Mouse (Mus musculus) CH12.LX (cell line): ENCODE results near the gene Gpr45. TPM values are rescaled to one million over a fixed set of nuclear protein-coding genes. Genes with fewer than 3 reads are reported as not detected.
"Not testable (repeated sequence)": the region's sequence is repeated elsewhere in the genome, so short reads cannot be mapped to it uniquely, and the experiment has no call there.

Source experiments
- DNase-seq: peaks from one replicate; pipeline ENCODE4 v3.0.0-alpha.2; 2013; ENCODE audit errors: extremely low read depth
- H3K27ac ChIP-seq: 2 replicates; pipeline ENCODE4 v1.5.1; 2012; ENCODE audit warnings: low read depth, mild to moderate bottlenecking, control low read depth, moderate library complexity; ENCODE audit not compliant: insufficient read depth
- H3K27me3 ChIP-seq: replicated peaks from 2 replicates; pipeline ENCODE3; 2012; ENCODE audit warnings: inconsistent platforms
- H3K36me3 ChIP-seq, 2 experiments: replicated peaks in 1 of 2; 2 replicates each; pipeline versions ENCODE3 to v1.6.1; 2012; ENCODE audit warnings: inconsistent platforms in 1 of 2, low read length in 1 of 2, mild to moderate bottlenecking in 1 of 2, mixed read lengths in 1 of 2, moderate library complexity in 1 of 2; ENCODE audit not compliant: control insufficient read depth in 1 of 2, insufficient read depth in 1 of 2
- H3K4me1 ChIP-seq, 2 experiments: 2 replicates each; pipeline ENCODE4 v1.6.1; 2012; ENCODE audit warnings: inconsistent platforms in 1 of 2, moderate library complexity in 1 of 2; ENCODE audit not compliant: insufficient read depth in 2 of 2, control insufficient read depth in 1 of 2
- H3K4me2 ChIP-seq: 2 replicates; pipeline ENCODE4 v1.6.1; 2012; ENCODE audit warnings: low read depth, mild to moderate bottlenecking, control low read depth; ENCODE audit not compliant: poor library complexity, insufficient read depth, severe bottlenecking
- H3K4me3 ChIP-seq, 3 experiments: fragments of 150-350 bp in 1 of 3; sonication (generic) in 1 of 3; replicated peaks in 1 of 3; 2 replicates each; pipeline versions ENCODE3 to v1.5.1; 2011 to 2012; ENCODE audit warnings: low read depth in 2 of 3, low read length in 2 of 3, mild to moderate bottlenecking in 2 of 3, moderate library complexity in 2 of 3, control low read depth in 1 of 3, improper control_type of control experiment in 1 of 3, inconsistent platforms in 1 of 3, mixed read lengths in 1 of 3; ENCODE audit not compliant: poor library complexity in 1 of 3
- H3K79me2 ChIP-seq: replicated peaks from 2 replicates; pipeline ENCODE4 v1.6.1; 2012; ENCODE audit warnings: mild to moderate bottlenecking, moderate library complexity; ENCODE audit not compliant: control insufficient read depth, poor library complexity, insufficient read depth, severe bottlenecking; ENCODE audit errors: extremely low read depth
- H3K9ac ChIP-seq: 2 replicates; pipeline ENCODE4 v1.6.1; 2012; ENCODE audit warnings: low read depth, mild to moderate bottlenecking, control low read depth, moderate library complexity; ENCODE audit not compliant: insufficient read depth
- H3K9me3 ChIP-seq: replicated peaks from 2 replicates; pipeline ENCODE3; 2012; ENCODE audit warnings: low read length, inconsistent platforms, mixed read lengths
- CTCF ChIP-seq, 2 experiments: IDR thresholded peaks in 1 of 2; conservative IDR thresholded peaks in 1 of 2; 2 replicates each; pipeline ENCODE4 v1.5.1; 2011 to 2012; ENCODE audit warnings: low read depth in 2 of 2, low read length in 2 of 2, improper control_type of control experiment in 1 of 2, inconsistent platforms in 1 of 2, mild to moderate bottlenecking in 1 of 2, moderate library complexity in 1 of 2
- E2F4 ChIP-seq: IDR thresholded peaks from 2 replicates; pipeline ENCODE4 v1.6.1; 2011; ENCODE audit warnings: low read depth, low read length, improper control_type of control experiment; ENCODE audit not compliant: insufficient replicate concordance
- EP300 ChIP-seq: IDR thresholded peaks from 2 replicates; pipeline ENCODE4 v1.6.1; 2011; ENCODE audit warnings: low read length, improper control_type of control experiment
- ETS1 ChIP-seq: conservative IDR thresholded peaks from 2 replicates; pipeline ENCODE4 v1.6.1; 2012; ENCODE audit warnings: low read depth, mild to moderate bottlenecking, inconsistent platforms, low read length, improper control_type of control experiment, moderate library complexity
- GABPA ChIP-seq: IDR thresholded peaks from 2 replicates; pipeline ENCODE4 v1.6.1; 2012; ENCODE audit warnings: low read depth, low read length, improper control_type of control experiment, inconsistent platforms; ENCODE audit not compliant: insufficient replicate concordance
- JUN ChIP-seq: IDR thresholded peaks from 2 replicates; pipeline ENCODE4 v1.6.1; 2011; ENCODE audit warnings: low read depth, mild to moderate bottlenecking, low read length, improper control_type of control experiment, moderate library complexity; ENCODE audit not compliant: insufficient read depth
- JUND ChIP-seq: conservative IDR thresholded peaks from 2 replicates; pipeline ENCODE4 v1.6.1; 2011; ENCODE audit warnings: low read depth, low read length, improper control_type of control experiment
- KAT2A ChIP-seq: IDR thresholded peaks from 2 replicates; pipeline ENCODE4 v1.6.1; 2012; ENCODE audit warnings: low read length, improper control_type of control experiment, inconsistent platforms; ENCODE audit not compliant: insufficient replicate concordance
- MAZ ChIP-seq: IDR thresholded peaks from 2 replicates; pipeline ENCODE4 v1.6.1; 2012; ENCODE audit warnings: low read depth, mild to moderate bottlenecking, inconsistent platforms, low read length, improper control_type of control experiment, moderate library complexity
- MXI1 ChIP-seq: IDR thresholded peaks from 2 replicates; pipeline ENCODE4 v1.6.1; 2011; ENCODE audit warnings: mild to moderate bottlenecking, low read depth, low read length, improper control_type of control experiment
- MYC ChIP-seq: IDR thresholded peaks from 2 replicates; pipeline ENCODE4 v1.6.1; 2011; ENCODE audit warnings: low read depth, mild to moderate bottlenecking, improper control_type of control experiment, low read length
- RAD21 ChIP-seq: IDR thresholded peaks from 2 replicates; pipeline ENCODE4 v1.6.1; 2011; ENCODE audit warnings: low read depth, mild to moderate bottlenecking, low read length, improper control_type of control experiment, moderate library complexity
- SMC3 ChIP-seq: IDR thresholded peaks from 2 replicates; pipeline ENCODE4 v1.6.1; 2011; ENCODE audit warnings: low read depth, low read length, improper control_type of control experiment
- TBP ChIP-seq: conservative IDR thresholded peaks from 2 replicates; pipeline ENCODE4 v1.6.1; 2011; ENCODE audit warnings: low read depth, low read length, improper control_type of control experiment
- TCF12 ChIP-seq: IDR thresholded peaks from 2 replicates; pipeline ENCODE4 v1.6.1; 2014; ENCODE audit warnings: low read depth, mild to moderate bottlenecking, inconsistent platforms, low read length, improper control_type of control experiment
- USF1 ChIP-seq: IDR thresholded peaks from 2 replicates; pipeline ENCODE4 v1.6.1; 2014; ENCODE audit warnings: low read depth, mild to moderate bottlenecking, inconsistent platforms, low read length, improper control_type of control experiment
- USF2 ChIP-seq: conservative IDR thresholded peaks from 2 replicates; pipeline ENCODE4 v1.6.1; 2011; ENCODE audit warnings: low read depth, low read length, improper control_type of control experiment
- ZKSCAN1 ChIP-seq: IDR thresholded peaks from 2 replicates; pipeline ENCODE4 v1.6.1; 2012; ENCODE audit warnings: low read depth, inconsistent platforms, low read length, improper control_type of control experiment, borderline replicate concordance
- ZMIZ1 ChIP-seq: IDR thresholded peaks from 2 replicates; pipeline ENCODE4 v1.6.1; 2012; ENCODE audit warnings: low read depth, mild to moderate bottlenecking, inconsistent platforms, low read length, improper control_type of control experiment
- dilution Hi-C: fragments of 300-500 bp; cut with MboI; formaldehyde crosslinking; loops from 2 replicates; pipeline ENCODE4 v1.14.3; 2020; ENCODE audit warnings: low sequenced_read_pairs; ENCODE audit not compliant: extremely low pct_unique_long_range_greater_than_20kb, extremely low pct_ligation_motif_present
- in situ Hi-C: fragments of 300-500 bp; cut with MboI; formaldehyde crosslinking; loops from 3 replicates; pipeline ENCODE4 v1.14.3; 2019; ENCODE audit warnings: low sequenced_read_pairs, low pct_ligation_motif_present, low pct_unique_long_range_greater_than_20kb, mixed read lengths
- polyA plus RNA-seq: library from polyadenylated mRNA; unstranded; fragments of >175 nt; gene quantifications from 2 replicates; pipeline ENCODE4 v1.2.1, GENCODE M21; 2012; ENCODE audit warnings: low read depth; ENCODE audit not compliant: insufficient read length
- total RNA-seq, 2 experiments: library from RNA; depleted of rRNA; stranded (reverse); fragments of 300-350 nt in 1 of 2; fragments of >200 nt in 1 of 2; gene quantifications; 2 replicates each; pipeline ENCODE4 v1.2.3; 2012 to 2014

Gpr45 gene
- total and polyA plus RNA-seq, 3 experiments: not detected

DNA sequence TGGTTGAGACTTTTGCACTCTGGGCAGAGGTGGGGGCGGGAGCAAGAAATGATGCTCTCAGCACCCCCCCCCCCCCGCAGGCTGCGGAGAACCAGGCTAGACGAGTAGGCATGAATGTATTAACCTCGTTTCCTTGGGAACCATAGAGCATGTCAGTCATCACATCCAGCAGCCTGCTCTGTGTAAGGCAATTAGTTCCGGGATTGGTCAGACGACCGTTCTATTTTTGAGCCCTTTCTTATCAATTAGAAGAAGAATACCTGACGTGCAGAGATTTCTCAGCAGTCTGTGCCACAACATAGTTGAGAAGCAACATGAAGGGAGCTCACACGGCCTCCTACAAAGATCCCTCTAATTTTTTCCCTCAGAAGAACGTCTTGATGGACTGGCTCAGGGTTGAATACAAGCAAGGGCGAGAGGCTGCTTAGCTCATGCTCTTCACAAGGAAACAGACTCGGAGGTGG, 53.4 kb downstream of the Gpr45 start:
- H3K4me2 ChIP-seq: no peak overlapping the region
- H3K9me3 ChIP-seq: no peaks in the 10 kb centered on the region
- dilution Hi-C loops: no loop called here
- no peak overlapping the region for H3K9ac ChIP-seq
- H3K36me3 ChIP-seq: no peaks in the 10 kb centered on the region
- H3K4me3 ChIP-seq: no peak overlapping the region
- DNase-seq: no peak
- no peaks in the 10 kb centered on the region for H3K79me2 ChIP-seq
- TF ChIP-seq EP300 (no peak), ZKSCAN1 (no peak), E2F4 (no peak), MXI1 (no peak), TBP (no peak), TCF12 (no peak), MYC (no peak), JUND (no peak), CTCF (conservative IDR thresholded peaks at IDR 0.05 in 1 of 2, IDR thresholded peaks at IDR 0.05 in 1 of 2; ENCODE audit: low read depth in 2 of 2, low read length in 2 of 2) (no peak), USF2 (no peak)
- TF ChIP-seq, all 38 proteins: peak for 0
- Histone ChIP-seq H3K27ac (no peak overlapping the region), H3K4me1 (no peaks in the 10 kb centered on the region), H3K27me3 (no peaks in the 10 kb centered on the region)
- in situ Hi-C loops: no loop called here

DNA sequence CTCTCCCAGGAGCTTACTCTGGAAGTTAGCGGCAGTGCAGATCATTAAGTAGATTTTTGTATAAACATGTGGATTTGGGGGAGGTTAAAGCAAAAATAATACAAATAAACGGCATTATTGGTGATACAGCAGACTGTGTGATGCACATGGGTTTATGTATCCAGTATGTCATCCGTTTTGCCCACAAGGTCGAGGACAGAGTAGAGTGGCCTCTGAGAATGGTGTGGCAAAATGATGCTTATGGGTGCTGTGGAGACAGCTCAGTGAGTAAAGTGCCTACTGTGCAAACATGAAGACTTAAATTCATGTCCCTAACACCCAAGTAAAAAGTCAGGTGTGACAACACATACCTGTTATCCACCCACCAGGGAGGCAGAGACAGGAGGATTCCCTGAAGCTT, 53.9 kb downstream of the Gpr45 start:
- Histone ChIP-seq H3K9me3 (no peaks in the 10 kb centered on the region), H3K4me3 (no peak overlapping the region), H3K79me2 (no peaks in the 10 kb centered on the region), H3K27ac (no peak overlapping the region), H3K36me3 (no peaks in the 10 kb centered on the region), H3K4me1 (no peaks in the 10 kb centered on the region), H3K4me2 (no peak overlapping the region), H3K27me3 (no peaks in the 10 kb centered on the region), H3K9ac (no peak overlapping the region)
- DNase-seq: no peak
- dilution Hi-C loops: no loop called here
- in situ Hi-C loops: no loop called here
- TF ChIP-seq ZMIZ1 (no peak), MAZ (no peak), USF2 (no peak), CTCF (conservative IDR thresholded peaks at IDR 0.05 in 1 of 2, IDR thresholded peaks at IDR 0.05 in 1 of 2; ENCODE audit: low read depth in 2 of 2, low read length in 2 of 2) (no peak), SMC3 (no peak), KAT2A (no peak)

DNA sequence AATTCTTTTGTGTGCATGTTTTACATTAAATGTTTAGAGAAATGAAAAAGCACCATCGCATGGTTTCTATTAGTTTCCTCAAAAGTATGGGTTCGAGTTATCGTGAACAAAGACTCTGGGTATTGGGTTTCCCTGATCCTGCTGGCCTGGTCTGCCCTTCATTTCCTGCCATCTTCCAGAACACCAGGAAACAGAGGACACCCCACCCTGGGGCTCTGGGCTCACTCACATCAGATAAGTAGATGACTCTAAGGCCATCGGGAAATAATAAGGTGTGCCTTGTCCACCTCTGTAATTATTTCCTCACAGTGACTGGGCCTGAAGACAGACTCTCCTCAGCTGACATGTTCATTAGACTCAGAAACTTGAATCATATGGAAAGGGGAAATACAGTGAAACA, 57.8 kb downstream of the Gpr45 start:
- H3K27ac ChIP-seq: no peak overlapping the region
- no peaks in the 10 kb centered on the region for H3K9me3 ChIP-seq
- H3K36me3 ChIP-seq: no peaks in the 10 kb centered on the region
- in situ Hi-C loops: no loop called here
- H3K79me2 ChIP-seq: no peaks in the 10 kb centered on the region
- TF ChIP-seq KAT2A: no peak
- no peak for TF ChIP-seq USF1
- TF ChIP-seq E2F4: no peak
- no peak for TF ChIP-seq GABPA
- TF ChIP-seq JUN: no peak
- no peak for TF ChIP-seq ETS1
- no peak for TF ChIP-seq SMC3
- no peak for TF ChIP-seq RAD21
- dilution Hi-C loops: no loop called here
- H3K9ac ChIP-seq: no peak overlapping the region
- H3K4me3 ChIP-seq: no peak overlapping the region
- no peak for DNase-seq
- H3K4me1 ChIP-seq: no peaks in the 10 kb centered on the region
- H3K4me2 ChIP-seq: no peak overlapping the region
- no peaks in the 10 kb centered on the region for H3K27me3 ChIP-seq

DNA sequence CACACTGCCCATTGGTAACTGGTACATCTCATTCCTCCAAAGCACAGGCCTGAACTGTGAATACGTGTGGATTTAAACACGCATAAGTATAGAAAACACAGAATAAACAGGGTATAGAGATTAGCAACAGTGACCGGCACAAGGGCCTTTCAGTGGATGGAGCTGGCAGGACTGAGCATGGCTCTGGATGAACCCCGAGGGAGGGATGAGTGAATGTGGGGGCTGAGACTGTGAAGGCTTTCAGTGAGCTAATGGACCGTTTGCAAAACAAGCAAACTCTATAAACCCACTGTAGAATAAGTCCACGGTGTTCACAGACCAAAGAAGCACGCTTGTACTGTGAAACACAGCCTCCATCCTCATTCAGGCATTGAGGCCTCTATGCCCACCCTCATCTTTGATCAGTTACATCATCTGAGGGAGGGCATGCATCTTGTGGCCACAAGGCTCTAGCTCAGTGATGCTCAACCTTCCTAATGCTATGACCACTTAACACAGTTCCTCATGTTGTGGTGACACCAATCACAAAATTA, 62.5 kb downstream of the Gpr45 start:
- H3K36me3 ChIP-seq, H3K27ac ChIP-seq, H3K4me2 ChIP-seq, H3K4me1 ChIP-seq, H3K9me3 ChIP-seq, DNase-seq, H3K79me2 ChIP-seq, dilution Hi-C loops, H3K27me3 ChIP-seq, H3K4me3 ChIP-seq, H3K9ac ChIP-seq, in situ Hi-C loops: not testable (repeated sequence)
